Mouse (Mus musculus) adrenal gland, adult 2 months (tissue): ENCODE data around the gene Hba-a2. TPM values are rescaled to one million over a fixed set of nuclear protein-coding genes. Genes with fewer than 3 reads are reported as not detected.

ENCODE experiments used
- DNase-seq: peaks from one replicate; pipeline ENCODE4 v3.0.0; 2021
- polyA plus RNA-seq: library from polyadenylated mRNA; depleted of rRNA; stranded (reverse); fragments of >200 nt; gene quantifications from 2 replicates; pipeline ENCODE4 v1.2.3, GENCODE M21; 2012; rRNA removed
- total RNA-seq, 2 experiments: library from RNA; stranded (reverse); gene quantifications; 2 replicates each; pipeline ENCODE4 v1.2.3; 2021

Hba-a2 gene
- total and polyA plus RNA-seq, 3 experiments, result 1,571 to 1,770 (median 1,707) TPM

DNA sequence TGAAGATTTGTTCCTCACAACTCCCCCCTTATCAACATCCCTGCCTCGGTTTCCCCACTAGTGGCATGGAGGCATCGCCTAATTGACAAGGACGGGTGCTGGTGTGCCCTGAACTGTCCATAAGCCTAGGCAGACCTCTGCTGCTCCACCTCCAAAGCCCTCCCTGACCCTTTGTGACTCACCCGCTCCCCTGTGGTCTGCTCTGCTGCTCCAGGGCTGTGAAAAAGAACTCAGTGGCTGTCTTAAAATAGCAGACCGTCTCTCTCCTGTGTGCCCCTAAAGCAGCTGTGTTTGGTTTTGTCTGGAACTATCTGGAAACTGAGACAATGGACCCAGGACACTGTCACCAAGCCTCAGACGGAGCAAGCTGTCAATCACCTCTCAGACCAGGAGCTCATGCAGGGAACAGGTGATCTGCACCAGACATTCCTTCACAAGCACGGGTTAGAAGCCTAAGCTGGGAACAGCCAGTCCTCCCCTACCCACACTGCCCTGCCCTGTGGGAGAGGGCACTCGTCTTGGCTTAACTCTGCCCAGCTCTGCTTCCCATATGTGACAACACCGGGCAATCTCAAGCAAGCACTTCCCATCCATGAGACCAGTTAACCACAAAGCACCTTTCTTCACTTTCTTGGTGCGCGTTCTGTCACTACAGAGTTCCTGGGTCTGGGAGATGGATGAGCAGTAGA, 24.4 kb downstream of the Hba-a2 start:
- no peak for DNase-seq

DNA sequence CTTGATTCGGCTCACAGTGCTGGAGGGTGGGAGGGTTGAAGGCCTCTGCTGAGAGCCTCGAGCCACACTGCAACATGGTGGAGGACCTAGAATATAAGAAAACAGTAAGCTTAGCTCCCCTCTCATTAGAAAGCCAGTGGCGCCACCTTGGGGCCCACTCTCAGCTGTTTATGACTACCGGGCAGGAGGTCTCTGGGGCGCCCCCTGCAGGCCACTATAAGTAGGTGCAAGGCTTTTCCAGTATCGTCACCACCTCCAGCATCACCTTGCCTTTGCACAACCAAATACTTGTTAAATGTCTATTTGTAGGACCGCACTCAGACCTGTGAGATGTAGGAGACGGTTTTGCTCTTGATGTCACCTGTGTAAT, 24.9 kb downstream of the Hba-a2 start:
- DNase-seq, result peak; percentile 34

DNA sequence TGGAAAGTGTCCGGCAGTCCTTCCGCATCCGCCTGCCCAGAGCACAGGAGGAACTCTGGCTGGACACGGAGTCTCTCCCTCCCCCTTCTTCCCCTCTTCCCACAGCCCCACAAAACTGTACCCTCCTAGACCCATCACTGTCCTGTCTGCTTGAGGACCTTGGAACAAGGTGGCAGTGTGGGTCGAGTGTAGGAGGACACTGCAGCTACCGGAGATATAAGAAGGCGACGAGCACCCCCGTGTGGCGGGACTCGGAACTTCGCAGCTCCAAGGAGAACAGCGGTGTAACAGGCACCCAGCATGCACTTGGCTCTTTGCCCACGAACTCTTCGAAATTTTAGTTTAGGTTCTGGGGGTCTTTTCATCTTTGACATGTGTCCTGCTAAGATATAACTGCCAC, 28.3 kb downstream of the Hba-a2 start:
- DNase-seq, result peak; percentile 86

DNA sequence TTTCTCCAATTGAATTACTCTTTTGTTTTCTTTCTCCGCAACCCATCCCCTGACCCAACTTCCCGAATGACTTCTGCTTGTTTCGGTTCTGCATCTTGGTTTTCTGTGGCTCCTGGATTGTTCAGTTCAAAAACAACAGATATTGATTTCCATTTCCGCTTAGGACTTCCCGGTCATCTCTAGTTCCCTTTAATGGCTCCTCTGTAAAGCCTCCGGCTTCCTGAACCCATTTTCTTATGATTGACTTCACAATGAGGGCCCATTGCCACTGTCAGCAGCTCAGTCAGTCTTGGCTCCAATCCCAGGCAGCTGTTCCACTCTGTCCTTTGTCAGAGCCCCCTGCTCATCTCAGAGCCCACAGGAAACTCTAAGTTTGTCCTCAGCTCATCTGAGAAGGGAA, 34.8 kb downstream of the Hba-a2 start:
- peak; percentile 30 for DNase-seq

DNA sequence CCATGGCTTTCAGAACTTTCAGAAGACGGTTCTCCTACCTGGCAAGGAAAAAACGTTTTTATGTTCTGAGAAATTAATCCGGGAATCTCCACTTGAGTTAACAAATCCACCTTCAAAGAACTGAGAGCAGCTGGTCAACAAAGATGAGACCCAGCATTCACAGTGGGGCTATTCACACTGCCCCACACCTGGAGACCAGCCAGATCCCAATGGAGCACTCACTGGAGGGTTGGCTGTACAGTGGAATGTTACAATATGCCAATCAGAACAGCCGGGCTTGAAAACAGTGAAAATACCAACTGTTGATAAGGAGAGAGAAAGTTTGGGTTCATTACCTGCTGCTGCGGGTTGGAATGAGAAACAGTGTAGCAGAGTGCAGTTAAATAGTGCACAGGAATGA, 35.6 kb downstream of the Hba-a2 start:
- DNase-seq, result no peak

DNA sequence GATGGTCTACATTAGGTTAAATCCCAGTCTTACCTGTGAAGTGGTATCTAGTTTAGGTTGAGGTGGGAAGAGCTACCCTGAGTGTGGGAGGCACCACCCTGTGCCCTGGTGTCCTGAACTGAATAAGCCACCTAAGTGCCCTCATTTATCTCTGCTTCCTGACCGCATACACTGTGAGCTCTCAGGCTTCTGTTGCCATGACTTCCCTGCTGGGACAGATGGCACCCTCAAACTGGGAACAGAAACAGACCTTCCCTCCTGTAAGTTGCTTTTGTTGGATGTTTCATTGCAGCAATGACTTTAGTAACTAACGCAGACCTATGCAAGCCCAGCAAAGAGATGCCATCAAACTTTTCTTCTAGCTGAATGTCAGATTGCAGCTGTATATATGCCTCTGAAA, 36.9 kb downstream of the Hba-a2 start:
- DNase-seq, result no peak

DNA sequence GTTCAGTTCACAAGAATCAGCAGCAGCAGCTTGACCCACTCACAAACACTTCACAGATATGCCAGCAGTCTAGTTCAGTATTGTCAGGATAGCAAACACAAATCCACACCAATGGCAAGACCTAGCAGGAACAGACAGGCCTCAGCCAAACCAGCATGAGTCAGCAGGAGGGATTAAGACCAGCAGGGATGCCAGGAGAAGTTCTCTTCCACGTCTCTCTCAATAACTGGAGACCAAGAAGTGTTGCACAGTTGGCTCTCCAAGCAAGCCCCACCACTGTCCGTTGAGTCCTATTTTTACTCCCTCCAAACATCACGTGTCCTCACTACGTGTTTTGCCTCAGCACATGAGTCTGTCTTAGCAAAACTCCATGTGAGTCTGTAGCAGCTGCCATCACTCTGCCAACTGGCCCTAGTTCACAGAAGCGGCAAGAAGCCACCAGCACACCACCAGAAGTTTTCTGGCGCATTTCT, 40.2 kb downstream of the Hba-a2 start:
- no peak for DNase-seq

DNA sequence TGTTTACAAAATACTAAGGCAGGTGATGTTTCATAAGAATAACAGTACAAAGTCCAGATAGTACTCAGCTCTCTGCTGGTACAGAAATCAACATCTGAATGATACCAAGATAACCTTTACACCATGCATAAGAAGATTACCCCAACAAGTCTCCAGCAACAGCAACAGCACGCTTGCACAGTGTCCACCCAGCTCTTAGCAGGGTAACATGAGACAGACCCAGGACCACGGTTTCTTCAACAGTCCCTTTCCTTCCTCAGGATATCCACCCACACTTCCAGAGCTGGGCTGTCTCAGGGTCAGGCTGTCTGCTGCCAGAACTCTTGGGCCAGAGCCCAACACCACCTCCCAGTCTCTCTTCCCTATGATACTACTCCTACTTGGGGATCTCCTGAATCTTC, 42.8 kb downstream of the Hba-a2 start:
- peak; percentile 68 for DNase-seq

DNA sequence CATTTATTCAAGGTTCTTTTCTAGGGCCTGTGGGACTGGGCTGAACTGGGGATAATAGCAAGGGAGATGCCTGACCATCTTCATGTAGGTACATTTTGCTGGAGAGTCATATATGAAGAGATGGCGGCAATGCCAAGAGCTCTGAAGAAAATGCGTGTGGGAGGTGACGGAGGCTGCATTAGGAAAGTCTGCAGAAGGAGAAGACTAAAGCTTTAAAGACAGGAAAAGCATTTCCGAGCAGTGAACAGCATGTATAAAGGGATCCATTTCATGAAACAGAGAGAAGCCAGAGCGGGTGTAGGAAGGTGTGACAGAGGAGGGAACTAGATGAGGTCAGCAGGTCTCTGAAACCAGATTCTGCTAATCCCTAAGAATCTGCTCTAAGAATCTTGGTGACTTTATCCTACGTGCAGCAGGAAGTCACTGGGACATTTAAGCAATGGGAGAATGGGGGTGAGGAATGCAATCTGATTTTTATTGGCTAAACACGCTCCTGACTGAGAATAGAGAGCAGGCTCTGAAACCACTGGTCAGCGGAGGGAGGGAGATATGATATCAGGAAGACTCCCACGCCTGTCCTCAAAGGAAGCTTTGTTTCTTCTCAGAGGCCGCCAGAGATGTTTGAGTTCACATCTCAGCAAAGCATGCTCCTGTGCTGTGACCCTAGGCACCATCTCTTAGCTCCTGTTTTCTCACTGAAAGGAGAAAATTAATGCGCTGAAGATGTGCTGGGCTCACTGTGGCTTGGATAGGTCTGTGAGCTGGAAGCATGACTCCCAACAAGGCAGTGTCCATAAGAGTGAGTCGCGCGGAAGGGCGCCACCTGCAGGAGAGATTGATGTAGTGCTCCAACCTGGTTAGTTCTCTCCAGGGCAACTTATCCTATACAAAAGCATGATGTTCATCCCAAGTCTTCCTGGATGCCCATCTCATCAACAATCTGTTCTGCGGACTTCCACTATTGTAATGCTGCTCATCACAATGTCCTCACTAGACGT, 44.5 kb downstream of the Hba-a2 start:
- peak; percentile 52 for DNase-seq

DNA sequence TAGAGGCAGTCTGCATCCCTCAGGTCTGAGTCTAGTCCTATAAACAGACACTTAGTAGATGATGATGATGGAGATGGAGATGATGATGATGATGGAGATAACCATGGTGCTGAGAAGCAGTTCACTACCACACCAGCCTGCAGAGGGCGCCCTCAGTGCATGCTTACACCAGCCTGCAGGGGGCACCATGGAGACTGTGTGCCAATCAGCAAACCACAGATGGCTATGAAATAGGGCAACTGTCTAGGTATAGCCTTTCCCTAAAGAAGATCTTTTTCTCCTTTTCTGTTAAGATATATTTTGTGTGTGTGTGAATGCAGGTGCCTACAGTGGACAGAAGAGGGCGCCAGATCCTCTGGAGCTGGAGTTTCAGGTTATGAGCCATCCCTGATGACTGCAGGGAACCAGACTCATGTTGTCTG, 46.5 kb downstream of the Hba-a2 start:
- DNase-seq, result peak; percentile 51

DNA sequence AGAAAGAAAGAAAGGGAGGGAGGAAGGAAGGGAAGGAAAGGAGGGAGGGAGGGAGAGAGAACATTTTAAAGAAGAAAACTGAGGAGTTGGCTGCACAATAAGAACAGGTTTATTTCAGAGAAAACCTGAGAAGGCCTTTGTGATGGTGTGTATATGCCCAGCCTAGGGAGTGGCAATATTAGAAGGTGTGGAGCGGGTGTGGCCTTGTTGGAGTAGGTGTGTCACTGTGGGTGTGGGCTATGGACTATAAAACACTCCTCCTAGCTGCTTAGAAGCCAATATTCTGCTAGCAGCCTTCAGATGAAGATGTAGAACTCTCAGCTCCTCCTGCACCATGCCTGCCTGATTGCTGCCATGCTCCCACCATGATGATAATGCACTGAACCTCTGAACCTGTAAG, 47.1 kb downstream of the Hba-a2 start:
- DNase-seq, result no peak

DNA sequence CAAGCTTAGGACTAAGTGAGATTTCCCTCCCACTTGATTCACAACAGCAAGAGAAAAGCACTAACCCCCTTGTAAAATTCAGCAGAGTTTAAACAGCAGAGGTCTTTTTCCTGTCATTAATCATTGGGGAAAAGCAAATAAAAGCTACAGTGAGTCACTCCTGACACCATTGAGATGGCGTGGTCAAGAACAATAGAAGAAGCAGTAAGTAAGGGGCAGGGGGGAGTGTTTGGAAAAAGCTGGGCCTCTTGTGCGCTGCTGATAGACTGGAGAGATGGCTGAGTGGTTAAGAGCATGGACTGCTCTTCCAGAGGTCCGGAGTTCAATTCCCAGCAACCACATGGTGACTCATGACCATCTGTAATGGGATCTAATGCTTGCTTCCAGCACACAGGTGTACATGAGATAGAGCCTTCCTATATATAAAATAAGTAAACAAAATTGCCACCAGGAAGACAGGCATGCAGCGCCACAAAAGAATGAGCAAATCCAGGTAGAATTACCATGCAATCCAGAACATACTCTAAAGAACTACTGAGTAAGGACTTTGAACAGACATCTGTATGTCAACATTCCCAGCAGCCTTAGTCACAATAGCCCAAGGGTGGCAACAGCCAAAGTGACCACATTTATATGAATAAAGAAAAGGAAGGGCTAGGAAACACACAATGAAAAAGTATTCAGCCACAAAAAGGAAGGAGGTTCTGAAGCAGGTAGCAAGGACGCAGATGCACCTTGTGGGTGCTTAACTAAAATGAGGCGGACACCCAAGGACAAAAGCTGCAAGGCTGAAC, 49.4 kb downstream of the Hba-a2 start:
- DNase-seq, result no peak

Other genes with a start within 250 kb of the Hba-a2 start
- under 1 TPM; 0.26 to 0.31 TPM for gene Il9r, start 96.2 kb upstream of the Hba-a2 start, total RNA-seq
- gene Il9r, start 96.2 kb upstream of the Hba-a2 start, polyA plus RNA-seq, result 0.69 TPM in 1 of 2 replicates, not detected in the other
- gene Snrnp25, start 91.1 kb upstream of the Hba-a2 start, total RNA-seq, result 10 to 100 TPM in 1 of 2 experiments, 1 to 10 TPM in 1; 9.8 to 15.5 TPM
- gene Snrnp25, start 91.1 kb upstream of the Hba-a2 start, polyA plus RNA-seq, result 7.2 and 7.8 TPM in 2 replicates
- gene Rhbdf1, start 74.2 kb upstream of the Hba-a2 start, total RNA-seq, result 10 to 100 TPM; 28.0 to 28.6 TPM
- 137 and 151 TPM in 2 replicates for gene Rhbdf1, start 74.2 kb upstream of the Hba-a2 start, polyA plus RNA-seq
- 10 to 100 TPM; 17.1 to 19.6 TPM for gene Mpg, start 70.0 kb upstream of the Hba-a2 start, total RNA-seq
- 17.1 and 21.1 TPM in 2 replicates for gene Mpg, start 70.0 kb upstream of the Hba-a2 start, polyA plus RNA-seq
- 10 to 100 TPM; 58.6 to 68.2 TPM for gene Nprl3, start 28.8 kb upstream of the Hba-a2 start, total RNA-seq
- 176 and 201 TPM in 2 replicates for gene Nprl3, start 28.8 kb upstream of the Hba-a2 start, polyA plus RNA-seq
- gene Hba-x, start 20.1 kb upstream of the Hba-a2 start, total RNA-seq, result not detected
- not detected in 2 replicates for gene Hba-x, start 20.1 kb upstream of the Hba-a2 start, polyA plus RNA-seq
- 1,000 to 10,000 TPM; 2,365 to 2,621 TPM for gene Hba-a1, start 13.0 kb upstream of the Hba-a2 start, total RNA-seq
- gene Hba-a1, start 13.0 kb upstream of the Hba-a2 start, polyA plus RNA-seq, result 1,833 and 2,428 TPM in 2 replicates
- under 1 TPM in 1 of 2 experiments, not detected in 1; 0.75 TPM for gene Hbq1b, start 9.5 kb upstream of the Hba-a2 start, total RNA-seq
- gene Hbq1b, start 9.5 kb upstream of the Hba-a2 start, polyA plus RNA-seq, result 0.36 TPM in 1 of 2 replicates, not detected in the other
- gene Hbq1a, start 3.6 kb downstream of the Hba-a2 start, total RNA-seq, result not detected
- gene Hbq1a, start 3.6 kb downstream of the Hba-a2 start, polyA plus RNA-seq, result not detected in 2 replicates
- gene Sh3pxd2b, start 51.3 kb downstream of the Hba-a2 start, total RNA-seq, result 1 to 10 TPM; 5.2 to 7.4 TPM
- gene Sh3pxd2b, start 51.3 kb downstream of the Hba-a2 start, polyA plus RNA-seq, result 3.0 and 3.4 TPM in 2 replicates
- 10 to 100 TPM; 12.2 to 14.4 TPM for gene Ubtd2, start 158.9 kb downstream of the Hba-a2 start, total RNA-seq
- gene Ubtd2, start 158.9 kb downstream of the Hba-a2 start, polyA plus RNA-seq, result 4.7 and 4.9 TPM in 2 replicates
- gene Efcab9, start 235.6 kb downstream of the Hba-a2 start, total RNA-seq, result 1 to 10 TPM in 1 of 2 experiments, under 1 TPM in 1; 0.66 to 1.8 TPM
- gene Efcab9, start 235.6 kb downstream of the Hba-a2 start, polyA plus RNA-seq, result not detected in 2 replicates
- 10 to 100 TPM; 11.2 to 13.1 TPM for gene Stk10, start 236.8 kb downstream of the Hba-a2 start, total RNA-seq
- gene Stk10, start 236.8 kb downstream of the Hba-a2 start, polyA plus RNA-seq, result 6.0 and 6.7 TPM in 2 replicates